In the genomic region with DNA sequence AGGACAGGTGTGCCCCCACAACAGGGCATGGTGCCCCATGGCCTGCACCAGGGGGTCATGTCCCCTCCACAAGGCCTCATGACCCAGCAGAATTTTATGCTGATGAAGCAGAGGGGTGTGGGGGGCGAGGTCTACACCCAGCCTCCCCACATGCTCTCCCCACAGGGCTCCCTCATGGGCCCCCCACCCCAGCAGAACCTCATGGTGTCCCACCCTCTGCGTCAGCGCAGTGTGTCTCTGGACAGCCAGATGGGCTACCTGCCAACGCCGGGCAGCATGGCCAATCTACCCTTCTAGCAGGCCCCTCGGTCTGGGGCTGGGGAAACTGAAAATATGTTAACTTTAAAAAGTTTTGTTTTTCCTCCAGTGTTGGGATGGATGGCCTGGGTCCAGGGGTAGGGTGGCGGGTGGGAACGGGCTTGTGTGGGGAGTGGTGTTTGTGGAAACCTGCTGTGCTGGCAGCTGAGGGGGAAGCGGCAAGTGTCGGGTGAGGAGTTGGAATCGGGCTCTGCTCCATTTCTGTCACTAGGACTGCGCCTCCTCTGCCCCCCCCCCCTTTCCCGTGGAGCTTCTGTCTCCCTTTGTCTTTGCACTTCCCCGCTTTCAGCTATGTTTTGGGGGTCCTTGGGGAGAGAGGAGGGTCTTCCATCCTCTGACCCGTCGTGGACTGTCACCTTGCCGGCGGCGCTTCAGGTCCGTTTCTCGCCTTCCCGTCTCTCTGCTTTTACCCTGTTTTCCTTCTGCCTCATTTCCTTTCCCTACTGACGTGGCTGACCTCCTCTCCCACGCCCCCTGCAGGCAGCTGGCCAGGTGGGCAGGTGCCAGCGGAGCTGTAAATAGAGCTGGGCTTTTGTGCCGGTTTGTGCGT, we compare ENCODE assay signal across 9 mouse cellular contexts. TPM values are rescaled to one million over a fixed set of nuclear protein-coding genes. Genes with fewer than 3 reads are reported as not detected.
DNase-seq lines count a peak whose midpoint lies in the region; ATAC-seq and TF ChIP-seq lines count a peak whose summit lies in the region.
"Had no signal": no experiment of that assay in that cellular context is flagged by ENCODE, and none has a peak within 500 bp of the region (broad histone marks: within the 10 kb centered on the region; RNA-seq: fewer than 3 reads in every experiment).

No protein-coding gene starts in this region.

- TF ChIP-seq POLR2A in bone marrow, adult 2 months (IDR thresholded peaks at IDR 0.05; ENCODE audit: borderline replicate concordance, control insufficient read depth, low read depth, low read length), result peak; percentile 43; the same call in 1 of the 2 replicates
- no peak for TF ChIP-seq POLR2A in liver, adult 2 months (IDR thresholded peaks at IDR 0.05; ENCODE audit: extremely low read depth, insufficient read depth, low read length)

- no peaks in the 10 kb centered on the region for H3K79me2 ChIP-seq in liver, adult 2 months (ENCODE audit: control insufficient read depth, insufficient read depth, low read length)

- peak overlapping the region; percentile 49 for H3K4me2 ChIP-seq in embryonic facial prominence, embryonic 15.5 days (replicated peaks)
- H3K4me2 ChIP-seq in midbrain, postnatal 0 days (ENCODE audit: low read depth, low read length, poor library complexity, severe bottlenecking), result peak overlapping the region; percentile 36

- H3K4me3 ChIP-seq in bone marrow, adult 2 months (replicated peaks; ENCODE audit: control insufficient read depth, low read depth, low read length), result peak overlapping the region; percentile 63
- H3K4me3 ChIP-seq in embryonic facial prominence, embryonic 15.5 days (replicated peaks), result peak overlapping the region; percentile 30
- H3K4me3 ChIP-seq in liver, adult 2 months (ENCODE audit: insufficient read depth, low read depth, low read length), result peak overlapping the region; percentile 55
- H3K4me3 ChIP-seq in midbrain, postnatal 0 days (ENCODE audit: low read depth, low read length), result no peak overlapping the region

- H3K27me3 ChIP-seq in embryonic facial prominence, embryonic 15.5 days, result no peaks in the 10 kb centered on the region
- no peaks in the 10 kb centered on the region for H3K27me3 ChIP-seq in liver, adult 2 months (ENCODE audit: control insufficient read depth, insufficient read depth, low read length)
- no peaks in the 10 kb centered on the region for H3K27me3 ChIP-seq in midbrain, postnatal 0 days (ENCODE audit: insufficient read depth, low read length)
- H3K27me3 ChIP-seq: Patski had no signal

- H3K27ac ChIP-seq in bone marrow, adult 2 months (ENCODE audit: control insufficient read depth, insufficient read depth, low read depth, low read length, poor library complexity), result peak overlapping the region; percentile 68
- peak overlapping the region; percentile 82 for H3K27ac ChIP-seq in embryonic facial prominence, embryonic 15.5 days (replicated peaks)
- peak overlapping the region; percentile 56 for H3K27ac ChIP-seq in liver, adult 2 months (replicated peaks; ENCODE audit: insufficient read depth, low read depth, low read length)
- H3K27ac ChIP-seq in midbrain, postnatal 0 days (ENCODE audit: low read depth, low read length), result peak overlapping the region; percentile 6; the same call in 1 of the 2 replicates

- H3K36me3 ChIP-seq in embryonic facial prominence, embryonic 15.5 days, result peaks cover 46% of the 10 kb centered on the region
- H3K36me3 ChIP-seq in liver, adult 2 months (ENCODE audit: control insufficient read depth, insufficient read depth, low read length), result no peaks in the 10 kb centered on the region; the same call in 1 of the 2 replicates
- H3K36me3 ChIP-seq in midbrain, postnatal 0 days (ENCODE audit: insufficient read depth, low read length), result peaks cover 44% of the 10 kb centered on the region

- ATAC-seq in embryonic facial prominence, embryonic 15.5 days (ENCODE audit: insufficient number of reproducible peaks, low FRiP score, low TSS enrichment, low read depth), result peak; percentile 31; the same call in 1 of the 2 replicates
- peak; percentile 14; the same call in 1 of the 2 replicates for ATAC-seq in midbrain, postnatal 0 days (ENCODE audit: low FRiP score)

- peak; percentile 88 for TF ChIP-seq CTCF in bone marrow, adult 2 months (IDR thresholded peaks at IDR 0.05; ENCODE audit: control insufficient read depth, insufficient read depth, low read length)
- TF ChIP-seq CTCF in liver, adult 2 months (IDR thresholded peaks at IDR 0.05; ENCODE audit: low read depth, low read length), result peak; percentile 63
- TF ChIP-seq CTCF in midbrain, postnatal 0 days (IDR thresholded peaks at IDR 0.05), result peak; percentile 77

- peaks cover 17% of the 10 kb centered on the region for H3K4me1 ChIP-seq in bone marrow, adult 2 months (ENCODE audit: control insufficient read depth, insufficient read depth, low read length)
- H3K4me1 ChIP-seq in embryonic facial prominence, embryonic 15.5 days, result peaks cover 69% of the 10 kb centered on the region
- H3K4me1 ChIP-seq in liver, adult 2 months (ENCODE audit: control insufficient read depth, insufficient read depth, low read length), result peaks cover 22% of the 10 kb centered on the region
- H3K4me1 ChIP-seq in midbrain, postnatal 0 days (ENCODE audit: insufficient read depth, low read length), result peaks cover 11% of the 10 kb centered on the region; the same call in 1 of the 2 replicates

- 6% methylated on average over 27 of the region's 27 CpGs for WGBS in bone marrow, adult 2 months
- WGBS in embryonic facial prominence, embryonic 15.5 days, result 7% methylated on average over 25 of the region's 27 CpGs
- WGBS in liver, adult 2 months, result 5% methylated on average over 27 of the region's 27 CpGs
- WGBS in midbrain, postnatal 0 days, result 13% methylated on average over 26 of the region's 27 CpGs

- H3K9me3 ChIP-seq in embryonic facial prominence, embryonic 15.5 days (replicated peaks), result no peaks in the 10 kb centered on the region
- H3K9me3 ChIP-seq in midbrain, postnatal 0 days (ENCODE audit: low read length), result no peaks in the 10 kb centered on the region

- no peak overlapping the region; the same call in 1 of the 2 replicates for H3K9ac ChIP-seq in embryonic facial prominence, embryonic 15.5 days
- peak overlapping the region; percentile 70 for H3K9ac ChIP-seq in liver, adult 2 months (ENCODE audit: low read depth, low read length)
- H3K9ac ChIP-seq in midbrain, postnatal 0 days (replicated peaks; ENCODE audit: low read length, poor library complexity, severe bottlenecking), result no peak overlapping the region

- DNase-seq in A20 (ENCODE audit: low read depth, low spot score), result peak; percentile 32
- DNase-seq in heart, adult 9 months (ENCODE audit: low spot score in 2 of 2), result peak; percentile 86 to 93
- DNase-seq in kidney, adult 8-10 months, result peak; percentile 90 to 91
- peak; percentile 68 for DNase-seq in liver, adult 2 months (ENCODE audit: extremely low read depth, low read depth, low spot score)
- peak; percentile 83 for DNase-seq in midbrain, postnatal 0 days (ENCODE audit: low spot score)
- peak; percentile 62 to 73 for DNase-seq in spleen, postnatal 14 days (ENCODE audit: low spot score in 2 of 2)

RNA-seq across cellular contexts. Expression of gene Bcl9l, which starts 27.1 kb away (rescaled TPM):
- polyA plus RNA-seq in bone marrow, adult 2 months (2011; ENCODE audit: insufficient read depth, insufficient read length, low replicate concordance, missing spikeins), result 9.0 and 15.6 TPM in 2 replicates
- 21.2 and 21.8 TPM in 2 replicates for polyA plus RNA-seq in embryonic facial prominence, embryonic 15.5 days (2015; fragmentation: Nextera tagmentation; extraction: Ambion mirVana)
- total RNA-seq in liver, adult 2 months (2014; rRNA removed), result 5.4 and 5.9 TPM in 2 replicates
- 26.0 and 27.9 TPM in 2 replicates for polyA plus RNA-seq in liver, adult 2 months (2012; rRNA removed)
- 42.1 and 61.1 TPM in 2 replicates for total RNA-seq in midbrain, postnatal 0 days (2014; rRNA removed)
- 10.0 and 10.4 TPM in 2 replicates for polyA plus RNA-seq in midbrain, postnatal 0 days (2015; fragmentation: Nextera tagmentation; extraction: Ambion mirVana)

RNA-seq across cellular contexts. Expression of gene Cxcr5, which starts 52.0 kb away (rescaled TPM):
- 0.61 and 13.4 TPM in 2 replicates for polyA plus RNA-seq in bone marrow, adult 2 months (2011; ENCODE audit: insufficient read depth, insufficient read length, low replicate concordance, missing spikeins)
- polyA plus RNA-seq in embryonic facial prominence, embryonic 15.5 days (2015; fragmentation: Nextera tagmentation; extraction: Ambion mirVana), result 0.29 and 0.49 TPM in 2 replicates
- 0.18 and 0.20 TPM in 2 replicates for total RNA-seq in liver, adult 2 months (2014; rRNA removed)
- 0.24 and 1.4 TPM in 2 replicates for polyA plus RNA-seq in liver, adult 2 months (2012; rRNA removed)
- total RNA-seq in midbrain, postnatal 0 days (2014; rRNA removed), result not detected in 2 replicates
- polyA plus RNA-seq in midbrain, postnatal 0 days (2015; fragmentation: Nextera tagmentation; extraction: Ambion mirVana), result not detected in 2 replicates
- polyA plus RNA-seq: Patski had no signal

RNA-seq across cellular contexts. Expression of gene Upk2, which starts 54.9 kb away (rescaled TPM):
- not detected in 2 replicates for polyA plus RNA-seq in bone marrow, adult 2 months (2011; ENCODE audit: insufficient read depth, insufficient read length, low replicate concordance, missing spikeins)
- polyA plus RNA-seq in embryonic facial prominence, embryonic 15.5 days (2015; fragmentation: Nextera tagmentation; extraction: Ambion mirVana), result 2.1 and 3.3 TPM in 2 replicates
- total RNA-seq in liver, adult 2 months (2014; rRNA removed), result not detected in 2 replicates
- not detected in 2 replicates for polyA plus RNA-seq in liver, adult 2 months (2012; rRNA removed)
- total RNA-seq in midbrain, postnatal 0 days (2014; rRNA removed), result not detected in 2 replicates
- polyA plus RNA-seq in midbrain, postnatal 0 days (2015; fragmentation: Nextera tagmentation; extraction: Ambion mirVana), result not detected in 2 replicates
- polyA plus RNA-seq: Patski had no signal

Comparison
In these comparisons a context has a peak if more than half of its experiments do, and no peak if none do; other contexts are left out.
1. DNase-seq: peak in every context shown above with its lines; median percentile 90 in kidney, adult 8-10 months; 90 in heart, adult 9 months; 83 in midbrain, postnatal 0 days; 68 in liver, adult 2 months; 68 in spleen, postnatal 14 days; 32 in A20.
2. H3K27ac ChIP-seq: peak in every context shown above with its lines; median percentile 82 in embryonic facial prominence, embryonic 15.5 days; 68 in bone marrow, adult 2 months; 56 in liver, adult 2 months; 6 in midbrain, postnatal 0 days.